Mouse (Mus musculus): ENCODE results near the gene Grin2c.

Gene Grin2c

DNA sequence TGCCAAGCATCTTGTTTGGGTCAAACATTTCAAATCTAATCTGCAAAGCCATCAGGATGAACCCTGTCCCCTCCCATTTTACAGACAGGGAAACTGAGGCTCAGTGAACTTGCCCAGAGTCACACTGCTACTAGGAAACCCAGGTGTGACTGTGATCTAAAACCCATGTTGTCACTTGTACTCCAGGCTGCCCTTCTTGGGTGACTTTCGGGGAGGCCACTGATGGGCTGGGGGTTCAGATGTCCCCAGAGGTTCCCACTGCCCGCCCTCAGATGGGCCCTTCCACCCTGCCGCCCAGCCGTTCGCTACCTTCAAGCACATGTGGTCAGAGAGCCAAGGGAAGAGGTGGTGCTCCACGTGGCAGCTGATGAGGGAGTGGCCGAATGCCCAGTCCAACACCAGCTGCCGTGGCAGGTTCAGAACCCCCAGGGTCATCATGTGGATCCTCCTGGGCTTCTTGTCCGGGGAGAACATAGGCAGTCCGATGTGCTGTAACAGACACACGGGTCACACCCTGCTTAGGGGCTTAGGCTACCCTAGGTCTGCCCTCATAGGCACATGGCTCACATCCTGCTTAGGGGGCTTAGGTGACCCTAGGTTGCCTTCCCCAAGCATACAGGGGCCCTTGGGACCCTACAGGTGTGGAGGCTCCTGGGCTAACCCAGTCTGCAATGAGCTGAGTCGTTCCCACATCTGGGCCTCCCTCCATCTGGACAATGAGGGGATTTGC lies 17.0 kb upstream of the Grin2c start:
- intact Hi-C loops (cut with DNase I): no loop called here

GRCm38 (mm10) chr11:115283486-115283765 lies 16.4 kb upstream of the Grin2c start:
- intact Hi-C loops (cut with DNase I): no loop called here

DNA sequence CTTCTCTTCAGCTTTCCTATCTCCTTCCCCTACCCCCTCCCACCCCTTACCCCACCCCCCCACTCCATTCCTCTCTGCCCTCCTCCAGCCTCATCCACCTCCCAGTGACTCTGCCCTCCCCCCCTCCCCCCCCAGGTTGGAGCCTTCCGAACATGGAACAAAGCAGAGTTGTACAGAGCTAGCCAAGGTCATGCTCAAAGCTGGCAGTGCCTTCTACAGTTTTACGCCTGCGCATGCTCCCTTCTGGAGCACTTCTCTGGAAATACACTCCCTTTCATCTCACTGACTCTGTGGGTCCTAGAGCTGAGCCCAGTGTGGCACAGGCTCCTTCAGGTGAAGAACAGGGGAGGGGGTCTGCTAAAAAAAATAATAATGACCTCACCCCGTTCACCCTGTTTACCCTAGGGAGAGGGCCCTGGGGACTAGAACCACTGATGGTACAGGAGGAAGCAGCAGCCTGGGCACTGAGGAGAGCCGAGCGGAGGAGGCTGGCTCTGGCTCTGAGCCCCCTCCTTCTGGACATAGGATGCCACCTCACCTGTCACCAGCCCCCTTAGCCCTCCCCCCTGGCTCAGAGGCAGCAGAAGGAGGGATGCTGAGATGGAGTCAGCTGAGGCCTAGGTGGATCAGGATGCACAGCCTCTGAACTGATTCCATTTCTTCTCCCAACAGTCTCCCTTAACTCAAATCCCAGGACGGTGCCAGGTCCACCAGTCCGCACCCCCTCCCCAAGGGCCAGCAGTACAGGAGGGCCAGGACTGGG lies 15.9 kb upstream of the Grin2c start:
- intact Hi-C loops (cut with DNase I): no loop called here

DNA sequence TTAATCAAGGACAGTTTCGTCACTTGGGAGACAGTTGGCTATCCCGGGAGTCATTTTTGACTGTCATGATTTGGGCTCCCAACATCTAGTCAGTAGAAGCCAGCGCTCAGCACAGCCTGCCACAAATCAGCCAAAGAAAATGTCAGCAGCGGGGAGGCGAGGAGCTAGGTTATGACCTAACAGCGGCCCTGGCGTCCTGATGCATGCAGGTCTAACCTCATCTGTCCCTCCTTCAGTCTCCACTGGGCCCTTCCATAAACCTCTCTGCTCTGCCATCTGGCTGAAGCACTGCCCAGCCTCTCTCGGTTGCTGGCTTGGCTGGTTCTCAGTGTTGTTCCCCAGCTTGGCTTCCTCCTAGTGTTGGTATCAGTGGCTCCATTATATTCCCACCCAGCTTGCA lies 15.3 kb upstream of the Grin2c start:
- intact Hi-C loops (cut with DNase I): no loop called here

DNA sequence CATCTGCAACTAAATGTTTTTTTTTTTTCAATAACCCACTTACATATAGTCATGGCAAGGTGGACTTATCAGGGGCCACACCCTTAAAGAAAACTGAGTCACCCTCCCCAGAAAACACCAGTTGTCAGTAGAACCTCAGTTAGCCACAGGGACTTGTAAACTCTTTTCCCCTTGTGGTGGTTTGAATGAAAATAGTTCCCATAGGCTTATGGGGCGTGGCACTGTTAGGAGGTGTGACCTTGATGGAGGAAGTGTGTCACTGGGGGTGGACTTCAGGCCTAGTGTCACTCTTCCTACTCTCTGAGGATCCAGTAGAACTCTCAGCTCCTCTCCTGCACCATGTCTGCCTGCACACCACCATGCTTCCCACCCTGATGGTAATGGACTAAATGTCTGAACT lies 12.7 kb upstream of the Grin2c start:
- intact Hi-C loops (cut with DNase I): no loop called here

DNA sequence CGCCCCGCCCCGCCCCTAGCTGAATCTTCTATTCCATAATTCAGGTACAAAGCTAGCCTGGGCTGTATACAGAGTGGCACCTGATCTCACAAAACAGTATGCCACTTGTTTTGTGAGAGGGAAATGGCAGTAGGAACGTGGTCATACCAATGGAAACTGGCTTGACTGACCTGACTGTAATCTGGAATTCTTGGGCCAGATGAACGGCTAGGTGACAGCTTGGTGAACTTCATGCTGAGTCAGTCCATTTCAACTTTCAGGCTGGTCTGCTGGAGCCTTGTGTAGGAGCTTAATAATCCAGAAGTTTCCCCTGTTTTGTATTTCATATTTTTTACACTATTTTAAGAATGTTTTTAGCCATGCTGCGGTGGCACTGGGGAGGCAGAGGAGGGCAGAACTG lies 11.1 kb upstream of the Grin2c start:
- intact Hi-C loops (cut with DNase I): no loop called here

GRCm38 (mm10) chr11:115277604-115277975 lies 10.5 kb upstream of the Grin2c start:
- intact Hi-C loops (cut with DNase I): no loop called here

DNA sequence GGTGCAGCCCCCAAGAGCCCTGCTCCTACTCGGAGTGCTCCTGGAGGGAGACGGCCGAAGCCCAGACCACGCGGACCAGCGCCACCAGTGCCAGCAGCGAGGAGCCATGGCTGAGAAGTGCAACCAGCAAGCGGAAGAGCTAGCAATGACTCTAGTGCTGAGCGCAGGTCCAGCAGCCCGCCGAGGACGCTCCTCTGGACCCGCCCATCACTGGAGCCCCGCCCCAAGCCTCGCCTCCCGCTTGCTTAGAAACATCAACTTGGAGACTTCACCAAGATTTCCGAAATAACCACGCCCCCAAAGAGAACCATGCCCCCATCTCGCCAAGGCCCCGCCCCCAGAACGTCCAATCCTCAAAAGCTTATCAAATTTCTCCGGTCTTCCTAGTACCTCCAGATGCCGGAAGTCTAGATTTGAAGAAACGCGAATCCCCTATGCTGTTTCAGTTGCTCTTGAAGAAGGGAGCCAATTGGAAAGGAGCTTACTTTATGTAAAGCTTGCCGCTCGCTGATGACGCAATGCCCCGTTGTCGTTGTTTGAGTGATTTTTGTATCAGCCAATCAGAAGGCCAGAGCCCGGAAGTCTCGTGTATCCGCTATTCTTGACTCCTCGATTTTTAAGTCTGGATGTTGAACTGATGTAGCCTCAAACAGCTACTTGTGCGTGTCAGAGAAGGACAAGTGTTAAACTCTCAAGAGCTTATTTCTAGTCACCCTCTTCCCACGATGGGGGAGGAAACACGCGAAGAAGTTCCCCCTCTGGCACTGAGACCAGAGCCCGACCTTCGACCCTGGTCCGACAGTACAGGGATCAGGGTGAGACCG lies 9.9 kb upstream of the Grin2c start, which contains the start of gene Fdxr:
Fdxr (minus strand) TSS at position 271 of the 824 bp plus-strand sequence.
- intact Hi-C loops (cut with DNase I): no loop called here

GRCm38 (mm10) chr11:115275954-115276353 lies 8.9 kb upstream of the Grin2c start:
- intact Hi-C loops (cut with DNase I): no loop called here

DNA sequence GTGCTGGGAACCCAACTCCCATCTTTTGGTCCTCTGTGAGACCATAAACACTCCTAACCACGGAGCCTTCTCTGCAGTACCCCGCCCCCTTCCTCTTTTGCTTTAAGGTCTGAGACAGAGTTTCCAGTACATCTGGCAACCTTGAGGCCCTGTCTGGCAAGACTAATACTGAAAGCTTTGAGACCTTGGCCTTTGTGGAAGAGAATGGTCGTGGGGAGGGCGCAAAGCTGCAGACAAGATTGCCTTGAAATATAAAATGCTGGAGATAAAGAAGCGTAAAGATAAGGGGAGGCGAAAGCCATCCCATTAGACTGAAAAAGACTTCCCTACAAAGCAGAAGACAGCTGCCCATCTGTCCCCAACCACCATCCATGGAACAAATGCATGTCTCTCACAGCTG lies 8.5 kb upstream of the Grin2c start:
- intact Hi-C loops (cut with DNase I): no loop called here

DNA sequence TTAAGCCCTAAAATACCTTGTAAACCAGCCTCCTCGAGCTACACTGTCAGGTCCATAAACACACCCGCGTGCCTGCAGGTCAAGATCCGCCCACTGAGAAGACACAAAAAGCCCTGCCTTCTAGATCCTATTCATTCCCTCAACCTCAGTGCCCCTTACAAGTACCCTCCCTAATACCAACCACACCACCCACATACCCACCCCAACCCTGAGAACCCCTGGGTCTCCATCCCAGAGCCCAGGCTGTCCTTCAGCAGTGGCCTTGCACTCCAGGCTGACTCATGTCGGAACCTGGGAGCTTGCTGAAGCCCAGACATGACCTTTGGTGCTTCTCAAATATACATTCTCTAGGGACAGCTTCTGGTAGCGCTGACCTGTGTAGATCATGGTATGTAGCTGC lies 7.7 kb upstream of the Grin2c start:
- intact Hi-C loops (cut with DNase I): no loop called here

DNA sequence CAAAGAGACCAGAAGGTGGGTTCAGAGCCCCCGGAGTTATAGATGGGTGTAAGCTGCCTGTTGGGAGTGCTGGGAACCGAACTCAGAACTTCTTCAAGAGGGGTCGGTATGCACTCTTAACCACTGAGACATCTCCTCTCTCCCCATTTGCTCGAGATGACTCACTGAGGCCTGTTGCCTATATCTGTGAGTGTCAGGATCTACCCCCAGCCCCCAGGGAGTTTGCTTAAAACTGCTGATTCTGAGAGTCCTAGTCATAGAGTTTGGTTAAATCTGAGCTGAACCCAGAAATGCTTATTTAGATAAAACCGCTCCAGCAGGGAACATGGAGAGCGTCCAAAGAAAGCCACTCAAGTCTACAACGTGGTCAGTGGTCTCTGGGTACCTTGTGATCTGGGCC lies 7.1 kb upstream of the Grin2c start:
- intact Hi-C loops (cut with DNase I): no loop called here

DNA sequence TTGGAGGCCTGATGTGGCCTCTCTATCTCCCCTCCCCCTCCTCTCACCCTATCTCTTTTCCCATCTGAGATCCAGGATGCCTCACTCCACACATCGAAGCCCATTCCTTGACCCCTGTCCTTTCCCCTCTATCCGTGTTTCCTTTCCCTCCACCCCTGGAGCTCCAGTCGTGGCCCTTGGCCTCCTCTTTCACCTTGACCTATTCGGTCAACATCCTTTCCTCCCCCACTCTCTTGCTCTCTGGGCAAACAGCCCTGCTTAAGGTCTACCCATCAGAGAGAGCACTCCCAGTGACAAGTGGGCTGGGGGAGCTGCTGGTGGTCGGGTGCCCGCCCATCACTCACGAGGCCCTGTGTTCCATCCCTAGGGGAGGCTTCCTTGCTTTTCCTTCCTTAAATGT lies 6.7 kb upstream of the Grin2c start:
- intact Hi-C loops (cut with DNase I): no loop called here

- intact Hi-C loops (cut with DNase I): no loop called here
These were observed 6.0 kb upstream of the Grin2c start for GRCm38 (mm10) chr11:115272894-115273498.

GRCm38 (mm10) chr11:115271481-115271880 lies 4.4 kb upstream of the Grin2c start:
- intact Hi-C loops (cut with DNase I): no loop called here

DNA sequence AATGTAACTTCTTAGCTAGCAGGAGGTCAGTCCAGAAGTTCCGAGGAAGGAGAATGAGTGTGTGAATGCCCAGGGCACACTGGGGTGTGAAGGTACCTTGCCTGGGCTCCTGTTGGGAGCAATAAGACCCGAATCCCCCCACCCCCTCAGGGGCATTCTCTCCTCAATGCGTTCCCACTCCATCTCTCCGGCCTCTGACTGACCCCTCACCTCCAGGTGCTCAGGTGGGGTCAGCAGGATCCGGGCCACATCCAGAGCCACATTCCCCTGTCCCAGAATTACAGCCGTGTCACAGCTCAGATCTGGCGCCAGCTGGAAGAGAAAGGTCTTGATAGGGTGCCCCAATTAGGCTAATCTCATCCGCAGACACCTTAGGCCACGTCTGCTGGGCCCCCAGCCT lies 4.0 kb upstream of the Grin2c start:
- intact Hi-C loops (cut with DNase I): no loop called here

GRCm38 (mm10) chr11:115270148-115270861 lies 3.3 kb upstream of the Grin2c start:
- intact Hi-C loops (cut with DNase I): no loop called here

DNA sequence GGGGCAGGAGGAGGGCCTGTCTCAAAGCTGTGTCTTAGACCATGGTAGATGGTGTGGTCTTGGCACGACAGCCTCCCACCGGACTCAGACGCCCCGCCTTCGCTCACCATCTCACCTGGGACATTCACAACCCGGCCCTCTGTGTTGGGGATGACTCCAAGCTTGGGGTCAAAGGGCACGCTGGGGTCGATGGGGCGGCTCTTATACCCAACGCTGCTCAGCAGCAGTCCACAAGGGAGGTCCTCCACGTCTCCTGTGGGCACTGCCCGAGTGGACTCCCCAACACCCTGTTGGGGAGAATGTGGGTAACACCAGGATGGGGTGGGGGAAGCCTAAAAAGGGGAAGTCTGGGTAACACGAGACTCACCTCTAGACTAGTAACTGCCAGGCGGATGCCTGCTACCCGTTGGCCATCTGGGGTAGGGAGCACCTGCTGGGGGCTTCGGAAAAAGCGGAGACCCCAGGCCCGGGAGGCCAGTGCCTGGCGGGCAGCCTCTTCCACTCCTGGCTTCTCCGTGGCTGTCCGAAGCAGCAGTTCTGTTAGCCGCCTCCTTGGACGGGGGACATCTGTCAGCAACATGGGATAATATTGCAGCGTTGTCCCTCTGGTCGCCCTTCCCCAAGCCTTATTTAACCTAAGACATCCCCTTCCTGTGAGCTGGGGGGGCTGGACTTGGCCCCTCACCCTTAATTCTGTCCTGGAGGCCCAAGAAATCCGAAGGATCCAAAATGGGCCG lies 2.5 kb upstream of the Grin2c start:
- intact Hi-C loops (cut with DNase I): no loop called here

GRCm38 (mm10) chr11:115267958-115268357 lies 915 bp upstream of the Grin2c start:
- intact Hi-C loops (cut with DNase I): no loop called here

- intact Hi-C loops (cut with DNase I): no loop called here
These were observed 654 bp downstream of the Grin2c start for GRCm38 (mm10) chr11:115266400-115266778.

All from adrenal gland (tissue).